Mouse (Mus musculus): ENCODE measurements around the gene Ctdsp2. TPM values are rescaled to one million over a fixed set of nuclear protein-coding genes. Genes with fewer than 3 reads are reported as not detected.

Gene Ctdsp2
- polyA plus RNA-seq, 1 experiment from 2014 or later: 112 TPM

DNA sequence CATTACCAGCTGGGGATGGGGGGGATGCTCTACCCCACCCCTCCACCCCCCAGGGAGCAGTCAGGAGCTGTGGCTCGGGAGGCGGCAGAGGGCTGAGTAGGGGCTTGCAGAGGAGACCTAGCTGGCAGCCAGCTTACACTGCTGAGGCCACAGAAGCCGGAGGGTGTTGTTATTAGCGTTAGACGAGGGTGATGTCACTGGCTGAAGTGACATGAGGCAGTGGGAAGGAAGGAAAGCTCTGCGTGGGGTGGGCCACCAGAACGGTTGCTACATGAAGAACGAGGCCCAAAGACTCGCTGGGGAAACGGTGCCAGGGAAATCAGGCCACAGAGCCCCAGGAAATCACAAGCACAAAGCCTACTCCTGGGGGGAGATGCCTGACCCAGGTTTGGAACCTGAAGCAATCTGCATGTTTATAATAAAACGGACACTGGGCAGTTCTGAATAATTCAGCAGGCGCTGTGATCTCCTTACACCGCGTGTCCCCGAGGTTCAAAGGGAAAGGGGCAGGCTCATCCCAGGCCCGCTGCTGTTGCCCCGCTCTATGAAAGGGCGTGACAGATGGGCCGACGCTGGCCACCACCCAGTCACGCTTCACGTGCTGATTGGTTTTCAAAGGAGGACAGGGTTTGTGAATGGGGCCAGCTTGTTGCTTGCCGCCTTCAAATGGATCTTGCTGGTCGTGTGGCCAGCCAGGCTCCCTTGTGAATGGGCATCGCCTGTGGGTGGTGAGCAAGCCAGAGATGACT, 21.0 kb upstream of the Ctdsp2 start:
- Histone ChIP-seq H3K4me1 (ENCODE audit: control insufficient read depth, insufficient read depth, low read length) (peaks cover 24% of the 10 kb centered on the region), H3K27me3 (ENCODE audit: control insufficient read depth, insufficient read depth, low read length) (no peaks in the 10 kb centered on the region), H3K9ac (ENCODE audit: low read depth, low read length) (peak overlapping the region; percentile 8; the same call in 1 of the 2 replicates), H3K36me3 (ENCODE audit: control insufficient read depth, insufficient read depth, low read length) (no peaks in the 10 kb centered on the region), H3K4me2 (replicated peaks; ENCODE audit: low read depth, low read length) (peak overlapping the region; percentile 26), H3K9me3 (ENCODE audit: control insufficient read depth, low read length) (no peaks in the 10 kb centered on the region), H3K27ac (ENCODE audit: low read depth, low read length) (peak overlapping the region; percentile 48), H3K4me3 (ENCODE audit: low read length) (no peak overlapping the region)
- peak; percentile 68 for ATAC-seq (ENCODE audit: low FRiP score, low TSS enrichment)
- WGBS: 4% methylated on average over 25 of the region's 25 CpGs

DNA sequence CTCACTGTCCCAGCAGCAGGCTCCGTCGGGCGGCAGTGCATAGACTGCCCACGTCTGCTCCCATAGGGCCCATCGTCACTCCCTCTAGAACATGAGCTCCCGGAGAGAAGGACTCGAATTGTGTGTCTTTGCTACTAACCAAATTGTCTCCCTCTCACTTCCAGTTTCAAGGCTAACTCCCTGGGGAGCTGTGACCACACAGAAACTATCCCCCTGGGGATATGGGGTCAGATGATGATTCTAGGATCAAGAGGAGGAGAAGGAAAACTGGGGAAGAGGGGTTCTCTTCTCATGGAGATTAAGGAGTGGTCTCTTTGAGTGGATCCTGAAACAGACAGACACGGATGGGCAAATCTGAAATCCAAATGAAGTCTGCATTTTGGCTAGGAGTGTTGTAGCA, 18.0 kb upstream of the Ctdsp2 start:
- Histone ChIP-seq H3K36me3 (ENCODE audit: control insufficient read depth, insufficient read depth, low read length) (no peaks in the 10 kb centered on the region), H3K9ac (ENCODE audit: low read depth, low read length) (no peak overlapping the region), H3K4me1 (ENCODE audit: control insufficient read depth, insufficient read depth, low read length) (peaks cover 36% of the 10 kb centered on the region), H3K9me3 (ENCODE audit: control insufficient read depth, low read length) (no peaks in the 10 kb centered on the region), H3K4me3 (ENCODE audit: low read length) (no peak overlapping the region), H3K27ac (ENCODE audit: low read depth, low read length) (no peak overlapping the region), H3K27me3 (ENCODE audit: control insufficient read depth, insufficient read depth, low read length) (no peaks in the 10 kb centered on the region), H3K4me2 (replicated peaks; ENCODE audit: low read depth, low read length) (no peak overlapping the region)
- WGBS: 82% methylated on average over 8 of the region's 8 CpGs
- ATAC-seq (ENCODE audit: low FRiP score, low TSS enrichment): no peak

DNA sequence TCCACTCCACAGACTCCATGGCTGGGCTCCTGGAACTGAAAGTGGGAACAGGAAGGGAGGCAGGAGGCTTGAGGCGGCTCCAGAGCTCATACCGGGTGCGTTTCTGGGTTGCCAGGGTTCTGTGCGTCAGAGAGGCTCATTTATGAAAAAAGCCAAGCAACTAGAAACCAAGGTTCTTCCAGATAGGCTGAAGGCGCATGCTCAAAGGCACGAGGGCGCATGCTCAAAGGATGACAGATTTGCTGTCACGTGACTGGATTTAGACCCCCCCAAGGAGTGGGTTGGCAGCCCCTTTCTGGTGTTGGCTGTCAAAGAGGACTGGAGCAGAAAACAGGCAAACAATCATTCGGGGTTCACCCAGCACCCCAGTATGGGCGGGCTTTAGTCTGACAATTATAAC, 16.8 kb upstream of the Ctdsp2 start:
- Histone ChIP-seq H3K4me2 (replicated peaks; ENCODE audit: low read depth, low read length) (peak overlapping the region; percentile 24; the same call in 1 of the 2 replicates), H3K4me3 (ENCODE audit: low read length) (no peak overlapping the region)
- WGBS: 57% methylated on average over 10 of the region's 10 CpGs

DNA sequence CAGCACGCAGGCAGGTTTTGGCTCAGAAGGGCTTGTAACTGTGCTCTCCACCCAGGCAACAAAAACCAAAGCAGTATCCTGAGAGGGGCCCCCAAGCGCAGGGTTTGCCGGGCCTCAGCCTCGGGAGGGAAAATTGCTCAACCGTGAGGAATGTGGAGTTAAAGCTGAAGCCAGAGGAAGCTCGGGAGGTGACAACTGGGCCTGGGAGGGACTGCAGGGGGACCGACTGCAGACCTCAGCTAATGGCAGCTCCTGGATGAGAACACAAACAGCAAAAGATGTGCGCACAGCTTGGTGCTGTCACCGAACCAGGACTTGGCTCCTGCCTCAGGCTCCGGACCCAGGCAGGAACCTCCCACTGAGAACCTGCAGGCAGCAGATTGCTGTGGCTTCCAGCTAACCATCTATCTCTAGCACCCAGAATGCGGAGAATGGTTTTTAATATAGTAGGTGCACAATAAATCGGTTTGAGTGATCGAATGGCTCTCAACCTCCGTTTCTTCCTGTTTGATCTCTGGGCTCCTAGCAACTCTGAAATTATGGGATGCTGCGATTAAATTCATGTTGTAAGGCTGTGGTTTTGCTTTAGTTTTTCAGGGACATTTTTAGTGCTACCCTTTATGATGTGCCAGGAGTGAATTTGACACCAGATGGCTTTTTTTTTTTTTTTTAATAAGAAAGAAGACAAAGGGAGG, 16.1 kb upstream of the Ctdsp2 start:
- peak overlapping the region; percentile 24 for H3K4me2 ChIP-seq (replicated peaks; ENCODE audit: low read depth, low read length)
- peak overlapping the region; percentile 18; the same call in 1 of the 2 replicates for H3K9ac ChIP-seq (ENCODE audit: low read depth, low read length)
- no peak overlapping the region for H3K4me3 ChIP-seq (ENCODE audit: low read length)
- WGBS: 21% methylated on average over 15 of the region's 15 CpGs
- peaks cover 29% of the 10 kb centered on the region for H3K4me1 ChIP-seq (ENCODE audit: control insufficient read depth, insufficient read depth, low read length)
- no peaks in the 10 kb centered on the region for H3K36me3 ChIP-seq (ENCODE audit: control insufficient read depth, insufficient read depth, low read length)
- ATAC-seq (ENCODE audit: low FRiP score, low TSS enrichment): peak; percentile 82
- peak overlapping the region; percentile 91 for H3K27ac ChIP-seq (ENCODE audit: low read depth, low read length)
- H3K27me3 ChIP-seq (ENCODE audit: control insufficient read depth, insufficient read depth, low read length): no peaks in the 10 kb centered on the region
- H3K9me3 ChIP-seq (ENCODE audit: control insufficient read depth, low read length): no peaks in the 10 kb centered on the region

More for the DNA sequence above, 16.8 kb upstream of the Ctdsp2 start:
- ATAC-seq (ENCODE audit: low FRiP score, low TSS enrichment): peak; percentile 37
- no peaks in the 10 kb centered on the region for H3K27me3 ChIP-seq (ENCODE audit: control insufficient read depth, insufficient read depth, low read length)
- H3K36me3 ChIP-seq (ENCODE audit: control insufficient read depth, insufficient read depth, low read length): no peaks in the 10 kb centered on the region
- H3K9me3 ChIP-seq (ENCODE audit: control insufficient read depth, low read length): no peaks in the 10 kb centered on the region
- H3K27ac ChIP-seq (ENCODE audit: low read depth, low read length): peak overlapping the region; percentile 91
- H3K9ac ChIP-seq (ENCODE audit: low read depth, low read length): no peak overlapping the region
- H3K4me1 ChIP-seq (ENCODE audit: control insufficient read depth, insufficient read depth, low read length): peaks cover 35% of the 10 kb centered on the region

DNA sequence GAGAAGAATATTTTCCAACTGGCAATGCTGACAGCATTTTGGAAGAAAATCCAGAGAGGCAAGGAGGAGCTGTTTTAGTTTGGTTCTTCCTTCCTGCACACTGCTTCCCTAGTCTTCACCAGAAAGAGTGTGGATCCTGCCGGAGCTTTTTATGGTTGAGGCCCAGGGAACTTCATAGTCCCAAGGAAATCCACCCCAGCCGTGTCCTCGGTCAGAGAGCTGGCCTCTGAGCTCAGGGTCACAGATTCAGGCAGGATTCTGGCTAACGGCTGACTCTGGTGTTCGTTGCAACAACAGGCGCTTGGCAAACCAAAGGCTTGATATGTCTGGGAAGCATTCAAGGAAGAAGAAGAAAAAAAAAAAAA, 15.6 kb upstream of the Ctdsp2 start:
- H3K36me3 ChIP-seq (ENCODE audit: control insufficient read depth, insufficient read depth, low read length): no peaks in the 10 kb centered on the region
- H3K27me3 ChIP-seq (ENCODE audit: control insufficient read depth, insufficient read depth, low read length): no peaks in the 10 kb centered on the region
- no peak overlapping the region for H3K9ac ChIP-seq (ENCODE audit: low read depth, low read length)
- peak overlapping the region; percentile 91 for H3K27ac ChIP-seq (ENCODE audit: low read depth, low read length)
- WGBS: 12% methylated on average over 6 of the region's 6 CpGs
- no peak overlapping the region for H3K4me3 ChIP-seq (ENCODE audit: low read length)
- H3K4me1 ChIP-seq (ENCODE audit: control insufficient read depth, insufficient read depth, low read length): peaks cover 24% of the 10 kb centered on the region
- no peak for ATAC-seq (ENCODE audit: low FRiP score, low TSS enrichment)
- H3K9me3 ChIP-seq (ENCODE audit: control insufficient read depth, low read length): no peaks in the 10 kb centered on the region
- H3K4me2 ChIP-seq (replicated peaks; ENCODE audit: low read depth, low read length): no peak overlapping the region

DNA sequence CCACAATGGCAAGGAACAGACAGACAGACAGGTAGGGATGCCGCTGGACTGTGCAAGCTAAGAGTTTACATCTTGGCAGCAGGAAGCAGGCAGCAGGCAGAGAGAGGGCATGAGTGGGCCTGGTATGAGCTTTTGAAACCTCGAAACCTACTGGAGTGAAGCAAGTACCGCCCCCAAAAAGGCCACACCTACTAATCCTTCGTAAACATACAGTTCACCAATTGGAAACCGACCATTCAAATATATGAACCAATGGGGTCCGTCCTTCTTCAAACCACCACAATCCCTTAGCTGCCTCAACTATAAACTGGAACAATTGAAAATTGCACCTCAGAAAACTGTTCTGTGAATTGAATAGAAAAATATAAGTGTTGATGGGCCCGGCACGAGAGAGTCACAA, 14.7 kb upstream of the Ctdsp2 start:
- Histone ChIP-seq H3K36me3 (ENCODE audit: control insufficient read depth, insufficient read depth, low read length) (no peaks in the 10 kb centered on the region), H3K4me2 (replicated peaks; ENCODE audit: low read depth, low read length) (no peak overlapping the region), H3K4me1 (ENCODE audit: control insufficient read depth, insufficient read depth, low read length) (peaks cover 24% of the 10 kb centered on the region), H3K9me3 (ENCODE audit: control insufficient read depth, low read length) (no peaks in the 10 kb centered on the region), H3K4me3 (ENCODE audit: low read length) (no peak overlapping the region), H3K9ac (ENCODE audit: low read depth, low read length) (no peak overlapping the region), H3K27me3 (ENCODE audit: control insufficient read depth, insufficient read depth, low read length) (no peaks in the 10 kb centered on the region), H3K27ac (ENCODE audit: low read depth, low read length) (peak overlapping the region; percentile 91; the same call in 1 of the 2 replicates)
- ATAC-seq (ENCODE audit: low FRiP score, low TSS enrichment): no peak
- 85% methylated on average over 8 of the region's 8 CpGs for whole genome bisulfite sequencing

DNA sequence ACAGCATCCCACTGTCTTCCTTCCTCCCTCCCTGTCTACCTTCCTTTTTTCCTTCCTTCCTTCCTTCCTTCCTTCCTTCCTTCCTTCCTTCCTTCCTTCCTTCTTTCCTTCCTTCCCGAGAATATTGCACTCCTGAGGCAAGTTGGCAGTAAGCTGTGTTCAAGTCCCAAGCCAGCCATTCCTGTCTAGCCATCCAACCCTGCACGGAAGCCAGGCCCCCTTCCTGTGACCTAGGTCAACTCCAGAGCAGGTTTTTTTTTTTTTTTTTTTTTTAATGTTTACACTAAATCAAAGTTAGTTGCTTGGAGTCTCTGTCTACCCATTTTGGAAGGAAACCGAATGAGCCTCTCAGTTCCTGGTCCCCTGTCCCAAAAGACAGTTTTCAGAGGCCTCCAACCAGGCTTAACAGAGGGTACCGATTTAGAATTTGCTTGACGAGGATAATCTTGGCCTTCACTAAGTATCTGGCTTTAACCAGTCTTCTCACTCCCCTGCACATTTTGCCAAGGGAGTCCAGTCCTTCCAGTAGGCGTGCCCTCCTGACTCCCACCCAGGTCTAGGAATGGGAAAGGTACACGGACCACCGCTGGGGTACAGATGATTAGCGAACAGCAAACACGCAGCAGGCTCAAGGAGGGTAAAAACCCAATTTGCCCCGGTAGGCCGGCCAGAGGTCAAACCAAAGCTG, 7.0 kb upstream of the Ctdsp2 start:
- Histone ChIP-seq H3K36me3 (ENCODE audit: control insufficient read depth, insufficient read depth, low read length) (no peaks in the 10 kb centered on the region), H3K9me3 (ENCODE audit: control insufficient read depth, low read length) (no peaks in the 10 kb centered on the region), H3K4me2 (replicated peaks; ENCODE audit: low read depth, low read length) (peak overlapping the region; percentile 17; the same call in 1 of the 2 replicates), H3K4me1 (ENCODE audit: control insufficient read depth, insufficient read depth, low read length) (peaks cover 26% of the 10 kb centered on the region), H3K9ac (ENCODE audit: low read depth, low read length) (no peak overlapping the region; the same call in 1 of the 2 replicates), H3K4me3 (ENCODE audit: low read length) (no peak overlapping the region), H3K27ac (ENCODE audit: low read depth, low read length) (peak overlapping the region; percentile 84), H3K27me3 (ENCODE audit: control insufficient read depth, insufficient read depth, low read length) (no peaks in the 10 kb centered on the region)
- 4% methylated on average over 12 of the region's 12 CpGs for whole genome bisulfite sequencing
- peak; percentile 38 for ATAC-seq (ENCODE audit: low FRiP score, low TSS enrichment)

DNA sequence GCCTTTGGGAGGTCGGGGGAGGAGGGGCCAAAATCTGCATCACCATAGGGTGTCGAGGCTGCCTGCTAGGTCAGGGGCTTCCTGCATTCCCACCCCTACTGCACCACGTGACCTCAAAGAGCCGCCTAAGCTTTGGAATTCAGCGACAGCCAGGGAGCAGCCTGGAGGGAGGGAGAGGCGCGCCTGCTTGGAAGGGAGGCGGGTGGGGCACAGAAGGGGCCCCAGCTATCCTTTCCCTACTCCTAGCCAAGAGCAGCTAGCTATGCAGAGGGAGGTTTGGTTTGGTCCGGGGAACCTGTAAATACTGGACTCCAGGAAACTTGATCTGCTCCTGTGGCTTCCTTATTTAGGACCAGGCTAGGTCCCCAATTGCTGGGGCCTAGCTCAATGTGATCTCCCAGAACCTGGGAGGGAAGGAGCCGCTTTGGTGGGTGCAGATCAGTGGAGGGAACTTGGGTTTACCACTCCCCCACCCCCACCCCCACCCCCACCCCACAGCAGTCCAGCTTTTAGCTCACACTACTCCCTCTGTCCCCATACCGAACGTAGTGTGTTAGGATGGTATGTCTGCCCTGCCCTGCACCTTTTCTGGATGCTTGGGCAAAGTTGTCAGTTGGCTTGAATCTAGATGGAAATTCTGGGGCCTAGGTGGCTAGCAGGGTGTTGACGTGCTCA, 6.3 kb upstream of the Ctdsp2 start:
- no peaks in the 10 kb centered on the region for H3K9me3 ChIP-seq (ENCODE audit: control insufficient read depth, low read length)
- peaks cover 32% of the 10 kb centered on the region for H3K4me1 ChIP-seq (ENCODE audit: control insufficient read depth, insufficient read depth, low read length)
- no peaks in the 10 kb centered on the region for H3K27me3 ChIP-seq (ENCODE audit: control insufficient read depth, insufficient read depth, low read length)
- no peak overlapping the region for H3K4me3 ChIP-seq (ENCODE audit: low read length)
- peak overlapping the region; percentile 17; the same call in 1 of the 2 replicates for H3K4me2 ChIP-seq (replicated peaks; ENCODE audit: low read depth, low read length)
- peak overlapping the region; percentile 42; the same call in 1 of the 2 replicates for H3K9ac ChIP-seq (ENCODE audit: low read depth, low read length)
- 9% methylated on average over 13 of the region's 13 CpGs for WGBS
- peak overlapping the region; percentile 84 for H3K27ac ChIP-seq (ENCODE audit: low read depth, low read length)
- H3K36me3 ChIP-seq (ENCODE audit: control insufficient read depth, insufficient read depth, low read length): no peaks in the 10 kb centered on the region
- ATAC-seq (ENCODE audit: low FRiP score, low TSS enrichment): peak; percentile 94
